Mouse (Mus musculus): ENCODE data around the gene Golm1.

Gene Golm1

GRCm38 (mm10) chr13:59689313-59689712, 13.7 kb upstream of the Golm1 start:
- ChIA-PET CTCF (interaction anchor here in 1 of 4 experiments (1.0 to 2.9 kb wide), 3 partner anchors 10 to 108 kb away, joined by 4 to 12 read pairs (median 5); no protein-coding TSS in a partner anchor), POLR2A (interaction anchor here in 3 of 4 experiments (1.0 to 1.8 kb wide), 8 partner anchors 10 to 80 kb away, joined by 3 to 6 read pairs (median 3); partner anchors contain the start of gene Isca1 (in 1 of the 3))

GRCm38 (mm10) chr13:59688338-59688770, 12.7 kb upstream of the Golm1 start:
- POLR2A ChIA-PET: interaction anchor here in 2 of 4 experiments (1.0 to 1.8 kb wide), 10 partner anchors 9 to 81 kb away, joined by 3 to 6 read pairs (median 4); partner anchors contain the start of gene Isca1 (in 1 of the 2)
- CTCF ChIA-PET: interaction anchor here in 3 of 4 experiments (0.5 to 1.3 kb wide), 12 partner anchors 8 to 338 kb away, joined by 3 to 8 read pairs (median 4); partner anchors contain the start of gene Spata31d1b (in 1 of the 3)

GRCm38 (mm10) chr13:59685236-59685635, 9.6 kb upstream of the Golm1 start:
- ChIA-PET POLR2A (interaction anchor here in 2 of 4 experiments (0.6 to 2.4 kb wide), 2 partner anchors 84 to 943 kb away, joined by 4 to 8 read pairs; partner anchors contain the start of gene Isca1 (in 1 of the 2)), CTCF (no interaction called here)

GRCm38 (mm10) chr13:59682629-59683028, 7.0 kb upstream of the Golm1 start:
- CTCF ChIA-PET: interaction anchor here (0.6 to 1.4 kb wide), 4 partner anchors 26 to 158 kb away, joined by 3 to 4 read pairs (median 4); no protein-coding TSS in a partner anchor
- POLR2A ChIA-PET: interaction anchor here in 3 of 4 experiments (0.6 to 9.8 kb wide), 17 partner anchors 8 to 87 kb away, joined by 3 to 98 read pairs (median 3); partner anchors contain the start of gene Isca1 (in 2 of the 3)

GRCm38 (mm10) chr13:59679908-59680307, 4.3 kb upstream of the Golm1 start:
- CTCF ChIA-PET: interaction anchor here in 3 of 4 experiments (0.6 to 3.1 kb wide), 19 partner anchors 8 to 99 kb away, joined by 3 to 12 read pairs (median 4); partner anchors contain the start of genes 4921517D22Rik (in 1 of the 3) and Isca1 (in 1 of the 3)
- POLR2A ChIA-PET: interaction anchor here (0.6 to 9.8 kb wide), 26 partner anchors 9 to 211 kb away, joined by 3 to 98 read pairs (median 4); partner anchors contain the start of genes Isca1 (in 2 of the 4), 4921517D22Rik (in 1 of the 4) and Spata31d1d (in 1 of the 4)

GRCm38 (mm10) chr13:59679306-59679705, 3.7 kb upstream of the Golm1 start:
- ChIA-PET POLR2A (interaction anchor here in 3 of 4 experiments (0.6 to 9.8 kb wide), 24 partner anchors 9 to 1011 kb away, joined by 3 to 98 read pairs (median 6); partner anchors contain the start of genes Isca1 (in 2 of the 3) and 4921517D22Rik (in 1 of the 3)), CTCF (interaction anchor here in 2 of 4 experiments (0.8 to 3.1 kb wide), 9 partner anchors 9 to 98 kb away, joined by 3 to 12 read pairs (median 4); partner anchors contain the start of gene 4921517D22Rik (in 1 of the 2))

GRCm38 (mm10) chr13:59676316-59677229, 962 bp upstream of the Golm1 start:
- CTCF ChIA-PET: interaction anchor here (0.6 to 1.6 kb wide), 7 partner anchors 13 to 52 kb away, joined by 3 to 7 read pairs (median 3); no protein-coding TSS in a partner anchor
- POLR2A ChIA-PET: interaction anchor here in 3 of 4 experiments (0.6 to 9.8 kb wide), 16 partner anchors 11 to 205 kb away, joined by 3 to 98 read pairs (median 5); partner anchors contain the start of gene Isca1 (in 2 of the 3)

- ChIA-PET POLR2A (interaction anchor here in 3 of 4 experiments (0.5 to 9.8 kb wide), 15 partner anchors 9 to 95 kb away, joined by 3 to 98 read pairs (median 4); partner anchors contain the start of genes Isca1 (in 1 of the 3) and Spata31d1a (in 1 of the 3)), CTCF (no interaction called here)
These were observed 855 bp downstream of the Golm1 start for GRCm38 (mm10) chr13:59674761-59675150.

- ChIA-PET POLR2A (interaction anchor here (0.7 to 7.3 kb wide), 12 partner anchors 9 to 233 kb away, joined by 3 to 56 read pairs (median 3); partner anchors contain the start of genes Isca1 (in 1 of the 4) and Spata31d1a (in 1 of the 4)), CTCF (interaction anchor here in 1 of 4 experiments (0.7 kb wide), 1 partner anchor 833 kb away, joined by 4 read pairs; no protein-coding TSS in a partner anchor)
These were observed 1.4 kb downstream of the Golm1 start for GRCm38 (mm10) chr13:59674215-59674614.

GRCm38 (mm10) chr13:59673597-59673996, 2.0 kb downstream of the Golm1 start:
- CTCF ChIA-PET: interaction anchor here in 1 of 4 experiments (0.7 kb wide), 1 partner anchor 832 kb away, joined by 4 read pairs; no protein-coding TSS in a partner anchor
- POLR2A ChIA-PET: interaction anchor here (0.7 to 7.3 kb wide), 9 partner anchors 9 to 234 kb away, joined by 3 to 56 read pairs (median 3); partner anchors contain the start of gene Spata31d1a (in 1 of the 4)

GRCm38 (mm10) chr13:59672248-59672647, 3.4 kb downstream of the Golm1 start:
- CTCF ChIA-PET: interaction anchor here in 1 of 4 experiments (0.6 kb wide), 1 partner anchor 8 kb away, joined by 4 read pairs; no protein-coding TSS in a partner anchor
- POLR2A ChIA-PET: interaction anchor here in 3 of 4 experiments (0.6 to 1.1 kb wide), 3 partner anchors 15 to 1419 kb away, joined by 3 to 8 read pairs (median 3); no protein-coding TSS in a partner anchor

- ChIA-PET POLR2A (interaction anchor here in 1 of 4 experiments (0.7 to 1.5 kb wide), 2 partner anchors 14 to 1215 kb away, joined by 3 to 5 read pairs; no protein-coding TSS in a partner anchor), CTCF (no interaction called here)
These were observed 4.1 kb downstream of the Golm1 start for GRCm38 (mm10) chr13:59671521-59671920.

GRCm38 (mm10) chr13:59669946-59670345, 5.7 kb downstream of the Golm1 start:
- CTCF ChIA-PET: no interaction called here
- POLR2A ChIA-PET: interaction anchor here in 3 of 4 experiments (0.6 to 7.0 kb wide), 5 partner anchors 13 to 56 kb away, joined by 3 to 69 read pairs (median 3); no protein-coding TSS in a partner anchor

GRCm38 (mm10) chr13:59668501-59669093, 7.0 kb downstream of the Golm1 start:
- POLR2A ChIA-PET: interaction anchor here in 2 of 4 experiments (0.6 to 7.0 kb wide), 16 partner anchors 8 to 662 kb away, joined by 3 to 69 read pairs (median 4); partner anchors contain the start of gene Isca1 (in 2 of the 2)
- CTCF ChIA-PET: interaction anchor here (0.6 to 1.1 kb wide), 4 partner anchors 11 to 20 kb away, joined by 3 to 4 read pairs (median 4); no protein-coding TSS in a partner anchor

GRCm38 (mm10) chr13:59667763-59668162, 7.8 kb downstream of the Golm1 start:
- POLR2A ChIA-PET: interaction anchor here in 3 of 4 experiments (0.7 to 7.0 kb wide), 12 partner anchors 8 to 102 kb away, joined by 3 to 69 read pairs (median 6); partner anchors contain the start of gene Isca1 (in 1 of the 3)
- CTCF ChIA-PET: no interaction called here

- ChIA-PET POLR2A (interaction anchor here in 3 of 4 experiments (0.5 to 7.0 kb wide), 22 partner anchors 8 to 106 kb away, joined by 3 to 69 read pairs (median 3); partner anchors contain the start of genes Golm1 (in 2 of the 3) and Isca1 (in 1 of the 3)), CTCF (interaction anchor here in 2 of 4 experiments (0.5 to 1.0 kb wide), 2 partner anchors 12 to 71 kb away, joined by 3 to 9 read pairs; partner anchors contain the start of gene Golm1 (in 1 of the 2))
These were observed 11.5 kb downstream of the Golm1 start for GRCm38 (mm10) chr13:59663939-59664712.

All from embryonic stem cell, embryonic (primary cell).